Comparison of ENCODE assay signal across 18 mouse cellular contexts in the genomic region with DNA sequence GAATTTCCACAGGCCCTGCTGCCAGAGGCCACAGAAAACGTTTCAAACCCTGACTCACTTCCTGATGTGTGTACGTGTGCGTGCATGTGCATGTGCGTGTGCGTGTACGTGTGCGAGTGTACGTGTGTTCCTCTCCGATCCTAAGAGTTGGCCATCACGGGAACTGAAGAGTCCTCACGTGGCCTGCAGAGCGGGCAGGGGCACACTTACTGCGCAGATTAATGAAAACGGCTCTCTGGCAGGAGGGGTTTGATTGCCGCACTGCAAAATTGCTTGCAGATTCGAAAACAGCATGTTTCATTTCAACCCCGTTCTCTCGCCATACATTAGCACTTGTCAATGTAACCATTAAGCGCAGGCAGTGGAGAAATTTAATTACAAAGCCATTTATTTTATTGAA.
DNase-seq lines count a peak whose midpoint lies in the region; ATAC-seq lines count a peak whose summit lies in the region.
"Had no signal": no experiment of that assay in that cellular context is flagged by ENCODE, and none has a peak within 500 bp of the region (broad histone marks: within the 10 kb centered on the region; RNA-seq: fewer than 3 reads in every experiment).

No protein-coding gene starts in this region.

- 69% methylated on average over 19 of the region's 19 CpGs for WGBS in hindbrain, embryonic 13.5 days
- 85% methylated on average over 19 of the region's 19 CpGs for WGBS in hindbrain, embryonic 11.5 days
- WGBS in embryonic facial prominence, embryonic 12.5 days = 38% methylated on average over 19 of the region's 19 CpGs
- 63% methylated on average over 19 of the region's 19 CpGs for WGBS in hindbrain, embryonic 16.5 days
- WGBS in neural tube, embryonic 14.5 days = 42% methylated on average over 19 of the region's 19 CpGs

- DNase-seq in hindbrain, embryonic 11.5 days (ENCODE audit: low spot score) = no peak
- no peak for DNase-seq in adrenal gland, postnatal 14 days
- no peak for DNase-seq in thymus, postnatal 4 days
- DNase-seq: adrenal gland, postnatal 36 days; cerebellum, postnatal 14 days; kidney, adult 9 months; layer of hippocampus, postnatal 36 days; left cerebral cortex, postnatal 4 days; lung, embryonic 14.5 days; midbrain, embryonic 14.5 days; right cerebral cortex, postnatal 25 days had no signal

- H3K4me1 ChIP-seq in hindbrain, embryonic 13.5 days (replicated peaks) = peaks cover 16% of the 10 kb centered on the region
- no peaks in the 10 kb centered on the region for H3K4me1 ChIP-seq in hindbrain, embryonic 11.5 days (replicated peaks; ENCODE audit: control insufficient read depth, insufficient read depth, low read length)
- peaks cover 20% of the 10 kb centered on the region for H3K4me1 ChIP-seq in embryonic facial prominence, embryonic 12.5 days
- H3K4me1 ChIP-seq in hindbrain, embryonic 16.5 days (ENCODE audit: control insufficient read depth, insufficient read depth, low read depth, low read length) = peaks cover 2% of the 10 kb centered on the region; the same call in 1 of the 2 replicates
- H3K4me1 ChIP-seq in neural tube, embryonic 14.5 days (ENCODE audit: control insufficient read depth, insufficient read depth, low read length) = peaks cover 12% of the 10 kb centered on the region
- H3K4me1 ChIP-seq: heart, embryonic 15.5 days had no signal

- H3K27me3 ChIP-seq in hindbrain, embryonic 13.5 days = no peaks in the 10 kb centered on the region
- no peaks in the 10 kb centered on the region for H3K27me3 ChIP-seq in hindbrain, embryonic 11.5 days (ENCODE audit: control insufficient read depth, insufficient read depth, low read length)
- H3K27me3 ChIP-seq in embryonic facial prominence, embryonic 12.5 days = 0 out of 2 replicates have a peak, but pooled peaks cover 3% of the 10 kb centered on the region
- H3K27me3 ChIP-seq in hindbrain, embryonic 16.5 days (replicated peaks; ENCODE audit: control insufficient read depth, insufficient read depth, low read length) = no peaks in the 10 kb centered on the region
- no peaks in the 10 kb centered on the region for H3K27me3 ChIP-seq in neural tube, embryonic 14.5 days (ENCODE audit: control insufficient read depth, insufficient read depth, low read length)
- H3K27me3 ChIP-seq: heart, embryonic 15.5 days had no signal

- no peaks in the 10 kb centered on the region for H3K9me3 ChIP-seq in hindbrain, embryonic 13.5 days
- H3K9me3 ChIP-seq in hindbrain, embryonic 11.5 days (ENCODE audit: control insufficient read depth, low read length) = no peaks in the 10 kb centered on the region
- H3K9me3 ChIP-seq in embryonic facial prominence, embryonic 12.5 days = no peaks in the 10 kb centered on the region
- no peaks in the 10 kb centered on the region for H3K9me3 ChIP-seq in hindbrain, embryonic 16.5 days (ENCODE audit: control insufficient read depth, low read length)
- no peaks in the 10 kb centered on the region for H3K9me3 ChIP-seq in neural tube, embryonic 14.5 days (ENCODE audit: control insufficient read depth, low read length)
- H3K9me3 ChIP-seq: heart, embryonic 15.5 days had no signal

- H3K4me2 ChIP-seq in hindbrain, embryonic 13.5 days = peak overlapping the region; percentile 15; the same call in 1 of the 2 replicates
- no peak overlapping the region for H3K4me2 ChIP-seq in hindbrain, embryonic 11.5 days (replicated peaks; ENCODE audit: low read depth, low read length)
- peak overlapping the region; percentile 29 for H3K4me2 ChIP-seq in embryonic facial prominence, embryonic 12.5 days (replicated peaks)
- H3K4me2 ChIP-seq in hindbrain, embryonic 16.5 days (ENCODE audit: low read length) = peak overlapping the region; percentile 33
- H3K4me2 ChIP-seq in neural tube, embryonic 14.5 days (ENCODE audit: low read depth, low read length) = 0 out of 2 replicates have a peak overlapping the region, but pooled peaks have one; percentile 2
- H3K4me2 ChIP-seq: heart, embryonic 15.5 days; lung, embryonic 14.5 days had no signal

- H3K4me3 ChIP-seq in hindbrain, embryonic 13.5 days = no peak overlapping the region
- no peak overlapping the region for H3K4me3 ChIP-seq in hindbrain, embryonic 11.5 days (ENCODE audit: low read depth, low read length)
- no peak overlapping the region for H3K4me3 ChIP-seq in embryonic facial prominence, embryonic 12.5 days
- H3K4me3 ChIP-seq in hindbrain, embryonic 16.5 days (ENCODE audit: low read length) = no peak overlapping the region
- no peak overlapping the region for H3K4me3 ChIP-seq in neural tube, embryonic 14.5 days (ENCODE audit: low read depth, low read length)
- H3K4me3 ChIP-seq: heart, embryonic 15.5 days had no signal

- peak overlapping the region; percentile 66 for H3K27ac ChIP-seq in hindbrain, embryonic 13.5 days
- H3K27ac ChIP-seq in hindbrain, embryonic 11.5 days (ENCODE audit: low read depth, low read length) = no peak overlapping the region
- peak overlapping the region; percentile 42; the same call in 1 of the 2 replicates for H3K27ac ChIP-seq in embryonic facial prominence, embryonic 12.5 days
- H3K27ac ChIP-seq in hindbrain, embryonic 16.5 days (ENCODE audit: low read depth, low read length) = no peak overlapping the region
- peak overlapping the region; percentile 46; the same call in 1 of the 2 replicates for H3K27ac ChIP-seq in neural tube, embryonic 14.5 days (ENCODE audit: low read depth, low read length)
- H3K27ac ChIP-seq: heart, embryonic 15.5 days; macrophage had no signal

- H3K36me3 ChIP-seq in hindbrain, embryonic 13.5 days = no peaks in the 10 kb centered on the region
- H3K36me3 ChIP-seq in hindbrain, embryonic 11.5 days (ENCODE audit: control insufficient read depth, insufficient read depth, low read length) = no peaks in the 10 kb centered on the region
- H3K36me3 ChIP-seq in embryonic facial prominence, embryonic 12.5 days = no peaks in the 10 kb centered on the region
- no peaks in the 10 kb centered on the region for H3K36me3 ChIP-seq in hindbrain, embryonic 16.5 days (ENCODE audit: control insufficient read depth, insufficient read depth, low read length)
- no peaks in the 10 kb centered on the region for H3K36me3 ChIP-seq in neural tube, embryonic 14.5 days (ENCODE audit: control insufficient read depth, insufficient read depth, low read length)
- H3K36me3 ChIP-seq: heart, embryonic 15.5 days had no signal

- peak; percentile 59; the same call in 1 of the 2 replicates for ATAC-seq in hindbrain, embryonic 13.5 days (ENCODE audit: low FRiP score)
- ATAC-seq in hindbrain, embryonic 11.5 days (ENCODE audit: low FRiP score) = no peak
- no peak for ATAC-seq in embryonic facial prominence, embryonic 12.5 days (ENCODE audit: insufficient number of reproducible peaks, insufficient read depth, low FRiP score, low TSS enrichment)
- ATAC-seq in hindbrain, embryonic 16.5 days = peak; percentile 45; the same call in 1 of the 2 replicates
- ATAC-seq in neural tube, embryonic 14.5 days (ENCODE audit: low read depth) = peak; percentile 80
- ATAC-seq: CD4-positive, CD25-positive, alpha-beta regulatory T cell, adult 4 months had no signal

- H3K9ac ChIP-seq in hindbrain, embryonic 13.5 days = no peak overlapping the region
- no peak overlapping the region for H3K9ac ChIP-seq in hindbrain, embryonic 11.5 days (ENCODE audit: low read depth, low read length)
- no peak overlapping the region for H3K9ac ChIP-seq in embryonic facial prominence, embryonic 12.5 days
- no peak overlapping the region for H3K9ac ChIP-seq in hindbrain, embryonic 16.5 days (ENCODE audit: low read depth, low read length)
- H3K9ac ChIP-seq in neural tube, embryonic 14.5 days (replicated peaks; ENCODE audit: low read depth, low read length) = no peak overlapping the region
- H3K9ac ChIP-seq: heart, embryonic 15.5 days; lung, embryonic 14.5 days had no signal

Comparison
In these comparisons a context has a peak if more than half of its experiments do, and no peak if none do; other contexts are left out.
1. ATAC-seq: peak in hindbrain, embryonic 13.5 days (single experiment), hindbrain, embryonic 16.5 days (single experiment) and neural tube, embryonic 14.5 days (single experiment); none in hindbrain, embryonic 11.5 days (single experiment) and embryonic facial prominence, embryonic 12.5 days (single experiment).
2. H3K27ac ChIP-seq: peak in hindbrain, embryonic 13.5 days (single experiment), embryonic facial prominence, embryonic 12.5 days (single experiment) and neural tube, embryonic 14.5 days (single experiment); none in hindbrain, embryonic 11.5 days (single experiment) and hindbrain, embryonic 16.5 days (single experiment).